Mouse (Mus musculus) bone marrow macrophage, adult 2 months (primary cell): ENCODE data around the gene 9430015G10Rik.

Source experiments
- CTCF ChIP-seq: IDR thresholded peaks from 2 replicates; pipeline ENCODE4 v1.5.1; 2012; ENCODE audit warnings: low read depth, mild to moderate bottlenecking, low read length, moderate library complexity
- POLR2A ChIP-seq: IDR thresholded peaks from 2 replicates; pipeline ENCODE4 v1.6.1; 2012; ENCODE audit warnings: mild to moderate bottlenecking, low read depth, low read length, borderline replicate concordance

GRCm38 (mm10) chr4:156133943-156134605 is 24.3 kb downstream of the 9430015G10Rik start:
- no peak for TF ChIP-seq POLR2A
- no peak for TF ChIP-seq CTCF
